Mouse (Mus musculus): ENCODE data around the gene Dnajb9. TPM values are rescaled to one million over a fixed set of nuclear protein-coding genes. Genes with fewer than 3 reads are reported as not detected.

Dnajb9 gene
- total RNA-seq (2014; rRNA removed) (15.3 and 17.4 TPM in 2 replicates), polyA plus RNA-seq (2012; rRNA removed) (6.7 and 7.2 TPM in 2 replicates)

DNA sequence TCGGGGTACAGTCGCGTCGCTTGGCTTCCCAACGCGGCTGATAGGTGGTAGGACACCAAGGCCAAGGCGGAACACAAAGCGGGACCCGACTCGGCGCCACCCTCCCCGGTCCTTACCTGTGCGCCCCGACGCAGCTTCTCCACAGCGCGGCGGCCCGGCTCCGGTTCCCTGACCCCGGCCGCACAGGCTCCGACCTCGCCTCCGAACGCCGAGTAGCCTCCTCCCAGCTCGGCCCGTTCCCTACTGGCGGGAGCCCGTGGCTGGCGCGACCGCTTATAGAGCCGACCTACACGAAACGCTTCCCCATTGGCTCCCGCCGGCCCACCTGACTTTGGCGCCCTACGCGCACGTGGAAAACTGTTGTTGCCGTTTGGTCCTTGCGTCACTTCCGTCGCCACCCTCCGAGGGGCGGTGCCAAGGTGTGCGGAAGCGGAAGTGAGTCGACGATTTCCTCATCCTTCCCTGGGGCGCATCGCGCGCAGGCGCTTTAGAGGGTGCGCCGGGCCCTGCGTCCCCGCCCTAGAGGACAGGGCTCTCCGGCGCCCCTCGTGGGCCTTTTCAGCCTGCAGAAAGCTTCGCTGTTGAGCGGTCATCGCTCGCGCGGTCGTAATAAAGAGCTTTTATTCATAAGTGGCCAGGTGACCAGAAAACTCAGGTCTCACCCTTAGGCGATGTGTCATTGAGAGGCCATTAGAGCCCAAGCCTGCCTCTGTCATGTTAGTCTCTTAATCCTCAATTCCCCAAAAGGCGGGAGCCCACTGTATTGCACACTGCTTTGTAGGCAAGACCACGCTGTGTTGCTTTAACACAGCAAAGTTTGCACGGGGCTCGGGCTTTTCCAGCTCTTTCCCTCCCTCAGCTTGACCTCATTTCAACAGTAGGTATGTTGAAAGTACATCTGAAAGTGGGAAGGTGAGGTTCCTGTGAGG lies at the start of gene Dnajb9:
Gene Dnajb9, minus strand, starts transcription at position 503 of the 929 bp plus-strand sequence.
- Histone ChIP-seq H3K27ac (replicated peaks; ENCODE audit: insufficient read depth, low read depth, low read length) (peak within 1 kb of the TSS; percentile 93), H3K4me1 (ENCODE audit: control insufficient read depth, insufficient read depth, low read length) (no peaks in the 10 kb centered on the region), H3K4me3 (ENCODE audit: insufficient read depth, low read depth, low read length) (peak within 1 kb of the TSS; percentile 91), H3K36me3 (ENCODE audit: control insufficient read depth, insufficient read depth, low read length) (peaks cover 15% of the 10 kb centered on the region), H3K27me3 (ENCODE audit: control insufficient read depth, insufficient read depth, low read length) (no peaks in the 10 kb centered on the region), H3K79me2 (ENCODE audit: control insufficient read depth, insufficient read depth, low read length) (peaks cover 6% of the 10 kb centered on the region; the same call in 1 of the 2 replicates), H3K9ac (ENCODE audit: low read depth, low read length) (peak within 1 kb of the TSS; percentile 96)
- DNase-seq (ENCODE audit: extremely low read depth, low read depth, low spot score), result peak; percentile 92
- TF ChIP-seq POLR2A (IDR thresholded peaks at IDR 0.05; ENCODE audit: extremely low read depth, insufficient read depth, low read length) (peak; percentile 100), CTCF (IDR thresholded peaks at IDR 0.05; ENCODE audit: low read depth, low read length) (peak; percentile 75)
- WGBS, result under 1% methylated on average over 77 of the region's 77 CpGs

DNA sequence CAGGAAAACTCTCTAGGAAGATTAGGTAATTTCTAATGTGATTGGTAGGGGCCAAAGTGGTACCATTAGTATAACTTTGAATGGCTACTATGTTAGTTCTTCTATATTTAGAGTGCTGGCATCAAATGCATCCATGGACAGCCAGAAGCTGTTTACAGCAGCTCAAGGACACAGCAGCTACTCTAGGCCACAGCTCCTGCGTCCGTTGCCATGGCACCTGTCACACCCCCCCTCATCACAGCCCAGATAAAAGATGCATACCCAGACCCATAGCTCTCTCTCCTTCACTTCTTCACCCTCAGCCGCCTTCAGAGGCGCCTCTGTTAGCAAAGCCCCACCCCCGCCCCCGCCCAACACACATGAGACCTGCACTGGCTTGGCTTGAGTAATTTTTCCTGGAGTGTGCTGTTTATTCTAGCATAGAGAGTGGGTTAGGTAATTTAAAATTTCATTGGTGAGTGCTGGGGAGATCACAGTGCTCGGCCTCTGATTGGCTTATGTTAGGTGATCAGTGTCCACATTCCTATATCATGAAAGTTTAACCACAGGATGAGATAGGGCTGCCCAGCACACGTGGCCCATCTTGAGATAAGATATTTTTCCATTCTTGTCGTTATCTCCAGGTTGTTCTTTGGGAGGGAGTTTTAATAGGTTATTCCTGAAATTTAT lies 38.3 kb upstream of the Dnajb9 start:
- Histone ChIP-seq H3K36me3 (ENCODE audit: control insufficient read depth, insufficient read depth, low read length) (no peaks in the 10 kb centered on the region), H3K4me1 (ENCODE audit: control insufficient read depth, insufficient read depth, low read length) (no peaks in the 10 kb centered on the region; the same call in 1 of the 2 replicates), H3K27ac (replicated peaks; ENCODE audit: insufficient read depth, low read depth, low read length) (no peak overlapping the region), H3K9ac (ENCODE audit: low read depth, low read length) (no peak overlapping the region), H3K79me2 (ENCODE audit: control insufficient read depth, insufficient read depth, low read length) (no peaks in the 10 kb centered on the region), H3K4me3 (ENCODE audit: insufficient read depth, low read depth, low read length) (no peak overlapping the region), H3K27me3 (ENCODE audit: control insufficient read depth, insufficient read depth, low read length) (no peaks in the 10 kb centered on the region)
- peak; percentile 64 for DNase-seq (ENCODE audit: extremely low read depth, low read depth, low spot score)
- TF ChIP-seq POLR2A (IDR thresholded peaks at IDR 0.05; ENCODE audit: extremely low read depth, insufficient read depth, low read length) (no peak), CTCF (IDR thresholded peaks at IDR 0.05; ENCODE audit: low read depth, low read length) (no peak)
- 68% methylated on average over 9 of the region's 9 CpGs for WGBS

DNA sequence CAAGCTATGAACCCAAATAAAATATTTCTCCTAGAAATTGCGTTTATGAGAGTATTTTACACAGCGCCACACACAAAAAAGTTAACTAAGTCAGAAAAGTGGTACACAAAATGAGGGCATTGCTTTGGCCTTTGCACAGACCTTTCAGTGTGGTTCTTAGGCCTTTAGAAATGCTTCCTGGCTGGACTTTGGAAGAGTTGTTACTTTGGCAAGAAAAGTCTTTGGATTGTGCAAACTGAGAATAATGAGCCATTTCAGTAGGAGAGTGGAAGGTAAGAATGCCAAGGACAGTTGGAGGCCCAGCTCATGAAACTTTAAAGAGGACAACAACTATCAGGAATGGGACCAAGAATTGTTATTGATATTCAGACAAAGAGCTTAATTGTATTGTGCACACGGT lies 35.6 kb upstream of the Dnajb9 start:
- peak; percentile 94 for DNase-seq (ENCODE audit: extremely low read depth, low read depth, low spot score)
- Histone ChIP-seq H3K4me3 (ENCODE audit: insufficient read depth, low read depth, low read length) (no peak overlapping the region), H3K4me1 (ENCODE audit: control insufficient read depth, insufficient read depth, low read length) (no peaks in the 10 kb centered on the region; the same call in 1 of the 2 replicates), H3K79me2 (ENCODE audit: control insufficient read depth, insufficient read depth, low read length) (no peaks in the 10 kb centered on the region), H3K9ac (ENCODE audit: low read depth, low read length) (no peak overlapping the region), H3K27ac (replicated peaks; ENCODE audit: insufficient read depth, low read depth, low read length) (no peak overlapping the region; the same call in 1 of the 2 replicates), H3K36me3 (ENCODE audit: control insufficient read depth, insufficient read depth, low read length) (no peaks in the 10 kb centered on the region), H3K27me3 (ENCODE audit: control insufficient read depth, insufficient read depth, low read length) (no peaks in the 10 kb centered on the region)
- 76% methylated on average over 3 of the region's 3 CpGs for WGBS
- no peak for TF ChIP-seq POLR2A (IDR thresholded peaks at IDR 0.05; ENCODE audit: extremely low read depth, insufficient read depth, low read length)
- TF ChIP-seq CTCF (IDR thresholded peaks at IDR 0.05; ENCODE audit: low read depth, low read length), result no peak

DNA sequence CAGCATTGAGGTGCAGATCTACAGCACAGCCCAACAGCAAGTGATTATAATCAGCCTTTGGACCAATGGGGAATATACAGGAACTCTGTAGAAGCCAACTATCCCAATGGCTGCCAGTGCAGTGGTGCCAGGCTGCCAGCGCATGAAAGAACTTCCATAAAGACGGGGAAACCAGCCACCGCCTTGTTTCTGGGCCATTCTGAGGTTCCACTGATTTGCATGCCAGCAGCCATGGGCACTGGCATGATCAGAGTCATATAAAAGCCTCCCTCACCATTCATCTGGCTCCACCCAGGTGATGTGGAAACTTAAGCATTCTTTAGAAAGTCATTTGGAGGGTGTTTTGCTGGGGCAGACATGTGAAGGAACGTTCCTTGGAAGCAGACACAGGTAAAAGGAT lies 32.3 kb upstream of the Dnajb9 start:
- H3K9ac ChIP-seq (ENCODE audit: low read depth, low read length), result no peak overlapping the region
- no peaks in the 10 kb centered on the region; the same call in 1 of the 2 replicates for H3K4me1 ChIP-seq (ENCODE audit: control insufficient read depth, insufficient read depth, low read length)
- no peaks in the 10 kb centered on the region for H3K79me2 ChIP-seq (ENCODE audit: control insufficient read depth, insufficient read depth, low read length)
- no peak overlapping the region for H3K27ac ChIP-seq (replicated peaks; ENCODE audit: insufficient read depth, low read depth, low read length)
- H3K4me3 ChIP-seq (ENCODE audit: insufficient read depth, low read depth, low read length), result no peak overlapping the region
- WGBS, result 88% methylated on average over 4 of the region's 4 CpGs
- H3K36me3 ChIP-seq (ENCODE audit: control insufficient read depth, insufficient read depth, low read length), result no peaks in the 10 kb centered on the region
- no peaks in the 10 kb centered on the region for H3K27me3 ChIP-seq (ENCODE audit: control insufficient read depth, insufficient read depth, low read length)
- DNase-seq (ENCODE audit: extremely low read depth, low read depth, low spot score), result no peak
- TF ChIP-seq POLR2A (IDR thresholded peaks at IDR 0.05; ENCODE audit: extremely low read depth, insufficient read depth, low read length) (no peak), CTCF (IDR thresholded peaks at IDR 0.05; ENCODE audit: low read depth, low read length) (no peak)

DNA sequence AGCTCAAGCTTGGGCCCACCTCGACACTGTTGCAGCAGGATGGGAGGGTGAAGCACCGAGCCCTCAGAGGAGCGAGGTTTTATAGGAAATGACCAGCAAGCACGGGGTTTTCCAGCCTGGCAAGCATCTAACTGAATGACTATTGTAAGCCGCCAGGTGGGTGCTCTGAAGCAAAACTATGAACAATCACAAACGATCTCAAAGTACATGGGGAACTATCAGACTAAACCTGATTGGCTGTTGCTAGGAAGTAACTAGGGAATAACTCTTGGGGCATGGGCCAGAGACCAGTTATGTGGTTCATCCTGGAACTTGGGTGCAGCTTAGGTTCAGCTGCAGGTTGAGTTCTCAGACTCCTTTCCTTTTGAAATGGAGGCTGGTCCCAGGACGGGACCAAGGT lies 31.0 kb upstream of the Dnajb9 start:
- no peaks in the 10 kb centered on the region; the same call in 1 of the 2 replicates for H3K4me1 ChIP-seq (ENCODE audit: control insufficient read depth, insufficient read depth, low read length)

More for the DNA sequence above, 31.0 kb upstream of the Dnajb9 start:
- Histone ChIP-seq H3K4me3 (ENCODE audit: insufficient read depth, low read depth, low read length) (no peak overlapping the region), H3K79me2 (ENCODE audit: control insufficient read depth, insufficient read depth, low read length) (no peaks in the 10 kb centered on the region), H3K9ac (ENCODE audit: low read depth, low read length) (no peak overlapping the region), H3K36me3 (ENCODE audit: control insufficient read depth, insufficient read depth, low read length) (no peaks in the 10 kb centered on the region), H3K27me3 (ENCODE audit: control insufficient read depth, insufficient read depth, low read length) (no peaks in the 10 kb centered on the region), H3K27ac (replicated peaks; ENCODE audit: insufficient read depth, low read depth, low read length) (no peak overlapping the region)
- 82% methylated on average over 7 of the region's 7 CpGs for WGBS
- TF ChIP-seq CTCF (IDR thresholded peaks at IDR 0.05; ENCODE audit: low read depth, low read length), result no peak
- no peak for TF ChIP-seq POLR2A (IDR thresholded peaks at IDR 0.05; ENCODE audit: extremely low read depth, insufficient read depth, low read length)
- no peak for DNase-seq (ENCODE audit: extremely low read depth, low read depth, low spot score)
